Mouse (Mus musculus): Measurements from ENCODE around the gene Ccdc60.

The Ccdc60 gene

GRCm38 (mm10) chr5:116271511-116272227, 17.1 kb downstream of the Ccdc60 start:
- DNase-seq (ENCODE audit: low spot score) = no peak

GRCm38 (mm10) chr5:116269212-116270145, 19.3 kb downstream of the Ccdc60 start:
- DNase-seq (ENCODE audit: low spot score) = no peak

- no peak for DNase-seq (ENCODE audit: low spot score)
These were observed 26.1 kb downstream of the Ccdc60 start for GRCm38 (mm10) chr5:116262689-116263088.

DNA sequence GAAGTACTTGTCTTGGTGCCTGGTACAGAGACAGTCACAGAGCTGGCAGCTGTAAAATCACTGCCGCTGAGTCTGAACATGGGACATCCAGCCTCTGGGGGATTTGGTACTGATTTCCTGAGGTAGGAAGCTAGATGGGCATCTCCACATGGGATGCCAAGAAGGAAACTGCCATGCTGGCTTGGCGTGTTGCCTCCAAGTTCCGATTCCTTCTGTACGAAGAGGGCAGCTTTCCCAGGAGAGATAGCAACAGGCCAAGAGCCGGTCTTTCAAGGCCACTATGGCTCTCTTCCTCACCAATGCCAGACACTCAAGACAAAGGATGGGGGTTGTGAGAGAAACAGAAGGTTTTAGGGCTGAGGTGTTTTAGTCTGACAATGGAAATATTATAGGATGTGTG, 26.8 kb downstream of the Ccdc60 start:
- DNase-seq (ENCODE audit: low spot score) = no peak

DNA sequence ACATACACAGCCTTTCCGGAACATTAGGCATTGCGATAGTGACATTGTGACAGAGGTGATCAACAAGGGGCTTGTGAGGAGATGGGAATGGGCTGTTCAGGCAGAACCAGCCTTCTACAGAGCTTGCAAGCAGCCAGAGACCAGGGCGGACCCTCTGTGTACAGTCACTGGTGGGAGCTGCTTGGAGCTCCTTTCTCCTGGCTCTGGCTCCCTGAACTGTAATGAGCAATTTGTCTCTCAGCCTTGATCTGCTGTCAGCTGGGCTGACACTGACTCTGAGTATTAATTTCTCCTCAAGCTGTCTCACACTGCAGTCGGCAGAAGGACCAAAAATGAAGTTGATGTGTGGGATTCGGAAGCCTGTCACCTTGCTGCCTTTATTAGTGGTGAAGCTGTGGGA, 28.4 kb downstream of the Ccdc60 start:
- DNase-seq (ENCODE audit: low spot score) = no peak

DNA sequence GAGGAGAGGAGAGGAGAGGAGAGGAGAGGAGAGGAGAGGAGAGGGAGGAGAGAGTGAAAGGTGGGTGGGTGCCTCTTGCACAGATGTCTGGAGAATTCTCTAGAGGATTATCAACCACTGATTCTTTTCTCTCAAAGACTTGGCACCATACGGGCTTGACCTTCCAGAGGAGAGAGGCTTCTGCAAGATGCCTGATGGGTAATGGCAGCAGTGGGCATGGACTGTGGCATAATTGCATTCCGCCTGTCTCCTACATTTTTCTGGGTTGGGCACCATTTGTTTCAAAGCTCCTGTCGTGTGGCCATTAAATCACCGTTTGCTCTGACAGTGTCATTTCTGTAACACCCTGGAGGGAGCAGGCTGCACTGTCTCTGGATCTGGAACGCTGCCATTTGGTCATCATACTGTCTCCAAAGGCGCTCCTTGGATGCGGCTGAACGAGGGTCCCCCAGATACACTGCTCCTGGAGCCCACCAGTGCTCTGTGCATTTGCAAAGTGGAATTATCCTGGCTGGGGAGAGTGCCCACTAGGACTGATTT, 30.4 kb downstream of the Ccdc60 start:
- DNase-seq (ENCODE audit: low spot score) = no peak

DNA sequence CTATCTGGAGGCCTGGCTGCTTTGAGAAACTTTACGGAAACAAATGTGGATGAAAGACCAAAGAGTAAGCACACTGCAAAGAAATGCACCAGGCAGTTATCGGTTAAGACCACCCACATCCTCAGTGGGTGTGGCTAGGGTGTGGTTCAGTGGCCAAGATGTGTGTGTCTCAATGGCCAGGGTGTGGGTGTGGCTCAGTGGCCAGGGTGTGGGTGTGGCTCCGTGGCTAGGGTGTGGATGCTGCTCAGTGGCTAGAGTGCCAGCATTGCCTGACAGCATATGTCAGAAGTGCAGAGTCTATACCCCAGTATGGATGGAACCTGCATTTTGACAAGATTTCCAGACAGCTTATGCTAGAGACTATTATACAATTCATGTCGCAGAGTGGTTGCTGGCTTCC, 34.9 kb downstream of the Ccdc60 start:
- no peak for DNase-seq (ENCODE audit: low spot score)

DNA sequence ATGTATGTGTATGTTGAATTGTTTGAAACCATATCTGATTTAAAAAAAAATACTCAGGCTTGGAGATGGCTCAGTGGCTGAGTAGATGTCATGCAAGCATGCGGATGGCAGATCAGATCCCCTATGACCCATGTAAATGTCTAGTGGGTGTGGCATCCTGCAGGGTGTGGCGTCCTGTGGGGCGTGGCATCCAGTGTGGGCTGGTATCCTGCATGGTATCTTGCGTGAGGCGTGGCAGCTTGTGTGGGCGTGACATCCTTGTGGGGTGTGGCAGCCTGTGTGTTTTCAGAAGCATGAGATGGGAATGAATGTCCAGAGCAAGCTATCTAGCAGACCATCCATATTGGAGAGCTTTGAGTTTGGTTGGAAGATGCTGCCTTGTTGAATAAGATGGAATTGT, 36.6 kb downstream of the Ccdc60 start:
- DNase-seq (ENCODE audit: low spot score) = no peak

- DNase-seq (ENCODE audit: low spot score) = no peak
These were observed 42.1 kb downstream of the Ccdc60 start for GRCm38 (mm10) chr5:116246642-116247041.

DNA sequence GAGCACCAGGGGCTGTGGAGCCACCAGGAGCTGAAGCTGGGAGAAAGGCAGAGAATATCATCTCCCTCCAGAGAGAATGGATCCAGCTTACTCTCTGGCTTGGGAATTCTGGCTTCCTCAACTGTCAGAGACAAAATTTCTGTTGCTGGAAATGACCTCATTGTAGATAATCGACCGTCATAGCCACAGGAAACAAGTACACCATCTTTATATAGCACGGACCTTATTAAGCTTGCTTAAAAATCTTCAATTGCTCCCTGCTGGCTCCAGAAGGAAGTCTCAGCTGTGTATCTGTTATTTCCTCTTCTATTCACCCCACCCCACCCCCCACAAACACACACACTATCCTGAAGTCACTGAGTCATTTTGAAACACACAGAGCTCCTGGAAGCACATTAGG, 44.3 kb downstream of the Ccdc60 start:
- no peak for DNase-seq (ENCODE audit: low spot score)

GRCm38 (mm10) chr5:116243622-116244021, 45.2 kb downstream of the Ccdc60 start:
- DNase-seq (ENCODE audit: low spot score) = no peak

- DNase-seq (ENCODE audit: low spot score) = peak; percentile 92
These were observed 56.7 kb downstream of the Ccdc60 start for GRCm38 (mm10) chr5:116231841-116232643.

GRCm38 (mm10) chr5:116228414-116228813, 60.4 kb downstream of the Ccdc60 start:
- DNase-seq (ENCODE audit: low spot score) = no peak

DNA sequence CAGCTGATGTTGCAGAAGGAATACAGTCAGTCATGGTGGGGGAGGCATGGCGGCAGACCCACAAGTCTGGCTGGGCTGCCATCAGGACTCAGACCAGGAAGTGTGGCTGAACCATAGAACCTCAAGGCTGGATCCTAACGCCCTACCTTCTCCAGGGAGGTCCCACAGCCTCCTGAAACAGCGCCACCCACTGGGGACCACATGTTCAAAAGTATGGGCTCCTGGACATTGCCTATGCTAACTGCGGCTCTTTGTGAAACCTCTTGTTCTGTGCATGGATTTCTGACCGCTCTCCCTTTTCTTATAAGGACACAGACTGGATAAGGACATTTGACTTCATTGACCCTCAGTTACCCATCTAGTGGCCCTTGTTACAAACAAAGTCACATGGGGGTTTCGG, 64.8 kb downstream of the Ccdc60 start:
- no peak for DNase-seq (ENCODE audit: low spot score)

DNA sequence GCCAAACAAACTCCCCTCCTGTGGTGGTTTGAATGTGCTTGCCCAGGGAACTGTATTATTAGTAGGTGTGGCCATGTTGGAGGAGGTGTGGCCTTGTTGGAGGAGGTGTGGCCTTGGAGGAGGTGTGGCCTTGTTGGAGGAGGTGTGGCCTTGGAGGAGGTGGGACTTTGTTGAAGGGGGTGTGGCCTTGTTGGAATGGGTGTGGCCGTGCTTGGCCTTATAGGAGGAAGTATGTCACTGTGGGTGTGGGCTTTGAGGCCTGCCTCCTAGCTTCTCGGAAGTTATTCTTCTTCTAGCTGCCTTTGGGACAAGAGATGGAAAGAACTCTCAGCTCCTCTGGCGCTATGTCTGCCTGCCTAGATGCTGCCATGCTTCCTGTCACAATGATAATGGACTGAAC, 66.9 kb downstream of the Ccdc60 start:
- DNase-seq (ENCODE audit: low spot score) = no peak

DNA sequence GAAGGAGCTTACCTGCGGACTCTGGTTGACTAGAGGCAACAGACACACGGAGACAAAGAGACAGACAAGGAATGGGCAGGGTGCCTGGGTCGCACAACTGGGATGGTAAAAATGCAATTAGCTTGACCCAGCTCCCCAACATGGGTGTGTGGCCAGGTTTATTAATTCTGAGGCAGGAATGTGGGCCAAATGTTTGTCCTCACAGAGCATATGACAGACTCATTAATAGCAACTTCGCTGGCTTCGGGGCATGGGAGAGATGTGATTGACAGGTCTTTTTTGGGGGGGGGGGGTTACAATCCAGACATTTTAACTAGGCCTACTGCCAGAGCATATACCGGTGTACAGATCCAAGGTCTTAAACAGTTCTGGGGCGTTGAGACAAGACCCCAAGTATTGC, 69.5 kb downstream of the Ccdc60 start:
- no peak for DNase-seq (ENCODE audit: low spot score)

GRCm38 (mm10) chr5:116212706-116213105, 76.1 kb downstream of the Ccdc60 start:
- peak; percentile 36 for DNase-seq (ENCODE audit: low spot score)

DNA sequence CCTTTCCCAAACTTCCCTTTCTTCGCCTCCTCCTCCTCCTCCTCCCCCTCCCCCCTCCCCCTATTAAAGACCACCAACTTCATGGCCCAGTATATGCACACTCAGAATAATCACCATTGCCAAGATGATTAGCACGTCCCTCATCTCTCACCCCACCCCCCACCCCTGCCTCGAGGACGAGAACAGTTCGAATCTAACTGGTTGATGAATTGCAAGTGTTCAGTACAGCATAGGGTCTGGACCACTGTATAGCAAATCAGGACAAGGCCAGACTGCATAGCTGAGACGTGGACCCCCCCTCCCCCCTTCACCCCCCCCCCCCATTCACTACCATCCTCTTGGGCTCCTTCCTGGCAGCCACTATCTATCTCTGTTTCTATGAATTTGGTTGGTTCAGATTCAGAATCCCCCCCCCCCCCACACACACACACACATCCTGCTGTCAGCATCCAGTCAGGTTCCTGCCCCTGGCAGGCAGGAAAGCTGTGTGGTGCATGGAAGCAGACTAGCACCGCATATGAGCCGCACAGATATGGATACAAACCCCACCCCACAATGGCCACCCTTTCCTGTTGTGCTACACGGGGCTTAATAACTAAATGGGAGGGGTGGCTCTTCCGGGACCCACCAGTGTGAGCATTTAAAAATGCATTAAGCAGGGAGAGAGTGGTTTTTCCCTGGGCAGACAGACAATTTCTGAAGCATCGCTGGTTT, 79.2 kb downstream of the Ccdc60 start:
- DNase-seq (ENCODE audit: low spot score) = no peak

GRCm38 (mm10) chr5:116208741-116209368, 79.9 kb downstream of the Ccdc60 start:
- DNase-seq (ENCODE audit: low spot score) = peak; percentile 70

DNA sequence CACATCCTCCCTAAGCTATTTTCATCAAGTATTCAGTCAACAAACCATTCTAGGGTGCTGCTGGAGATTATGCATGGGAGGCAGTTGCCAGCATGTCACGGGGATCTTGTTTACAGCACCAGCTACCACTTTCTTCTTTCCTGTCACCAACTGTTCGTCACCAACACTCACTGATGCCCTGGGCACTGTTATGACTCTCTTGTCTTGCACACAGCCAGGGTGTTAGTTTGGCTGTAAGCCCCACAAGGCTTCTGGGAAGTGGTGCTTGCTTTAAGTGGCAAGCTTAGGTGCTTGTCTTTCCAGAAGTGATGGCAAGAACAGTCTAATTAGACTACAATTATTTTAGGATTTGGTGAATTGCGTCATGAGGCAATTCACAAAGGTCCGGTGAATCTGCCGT, 86.1 kb downstream of the Ccdc60 start:
- no peak for DNase-seq (ENCODE audit: low spot score)

GRCm38 (mm10) chr5:116194499-116194898, 94.3 kb downstream of the Ccdc60 start:
- DNase-seq (ENCODE audit: low spot score) = peak; percentile 51
